Mouse (Mus musculus): ENCODE measurements around the gene Triobp. TPM values are rescaled to one million over a fixed set of nuclear protein-coding genes. Genes with fewer than 3 reads are reported as not detected.
A peak's percentile ranks its signal among the peaks of the same experiment; 100 is the strongest.

The Triobp gene
- polyA plus RNA-seq, 1 experiment from 2014 or later = 33.0 TPM

GRCm38 (mm10) chr15:78936403-78936802, 11.1 kb upstream of the Triobp start:
- no peak for TF ChIP-seq CTCF (IDR thresholded peaks at IDR 0.05; ENCODE audit: low read depth)
- H3K4me2 ChIP-seq (ENCODE audit: low read length) = no peak overlapping the region
- ATAC-seq (replicated peaks; ENCODE audit: low FRiP score, low read depth) (no peak), DNase-seq (ENCODE audit: low spot score) (no peak)
- H3K9me3 ChIP-seq (replicated peaks; ENCODE audit: low read length) = no peaks in the 10 kb centered on the region
- H3K4me1 ChIP-seq (replicated peaks; ENCODE audit: insufficient read depth, low read length) = 0 out of 2 replicates have a peak, but pooled peaks cover 6% of the 10 kb centered on the region
- H3K9ac ChIP-seq (ENCODE audit: low read depth, low read length) = no peak overlapping the region
- H3K27ac ChIP-seq = no peak overlapping the region
- no peak overlapping the region for H3K4me3 ChIP-seq (replicated peaks; ENCODE audit: low read depth, low read length)
- H3K27me3 ChIP-seq (ENCODE audit: insufficient read depth, low read length) = no peaks in the 10 kb centered on the region
- 91% methylated on average over 12 of the region's 12 CpGs for WGBS
- H3K36me3 ChIP-seq (ENCODE audit: insufficient read depth, low read length) = peaks cover 35% of the 10 kb centered on the region

- Histone ChIP-seq H3K36me3 (ENCODE audit: insufficient read depth, low read length) (peaks cover 36% of the 10 kb centered on the region), H3K4me2 (ENCODE audit: low read length) (no peak overlapping the region), H3K4me1 (replicated peaks; ENCODE audit: insufficient read depth, low read length) (0 out of 2 replicates have a peak, but pooled peaks cover 6% of the 10 kb centered on the region), H3K27ac (no peak overlapping the region), H3K27me3 (ENCODE audit: insufficient read depth, low read length) (no peaks in the 10 kb centered on the region), H3K9ac (ENCODE audit: low read depth, low read length) (no peak overlapping the region), H3K9me3 (replicated peaks; ENCODE audit: low read length) (no peaks in the 10 kb centered on the region), H3K4me3 (replicated peaks; ENCODE audit: low read depth, low read length) (no peak overlapping the region)
- ATAC-seq (replicated peaks; ENCODE audit: low FRiP score, low read depth) (no peak), DNase-seq (ENCODE audit: low spot score) (no peak)
- 89% methylated on average over 10 of the region's 10 CpGs for WGBS
- TF ChIP-seq CTCF (IDR thresholded peaks at IDR 0.05; ENCODE audit: low read depth) = no peak
These were observed 10.2 kb upstream of the Triobp start for GRCm38 (mm10) chr15:78937311-78937710.

- Histone ChIP-seq H3K27ac (no peak overlapping the region), H3K36me3 (ENCODE audit: insufficient read depth, low read length) (peaks cover 36% of the 10 kb centered on the region), H3K4me3 (replicated peaks; ENCODE audit: low read depth, low read length) (no peak overlapping the region), H3K27me3 (ENCODE audit: insufficient read depth, low read length) (no peaks in the 10 kb centered on the region), H3K9me3 (replicated peaks; ENCODE audit: low read length) (no peaks in the 10 kb centered on the region), H3K4me2 (ENCODE audit: low read length) (no peak overlapping the region), H3K4me1 (replicated peaks; ENCODE audit: insufficient read depth, low read length) (0 out of 2 replicates have a peak, but pooled peaks cover 10% of the 10 kb centered on the region), H3K9ac (ENCODE audit: low read depth, low read length) (no peak overlapping the region)
- WGBS = 95% methylated on average over 2 of the region's 2 CpGs
- DNase-seq (ENCODE audit: low spot score) = no peak
- TF ChIP-seq CTCF (IDR thresholded peaks at IDR 0.05; ENCODE audit: low read depth) = no peak
- no peak for ATAC-seq (replicated peaks; ENCODE audit: low FRiP score, low read depth)
These were observed 9.6 kb upstream of the Triobp start for GRCm38 (mm10) chr15:78937963-78938362.

GRCm38 (mm10) chr15:78940325-78940724, 7.2 kb upstream of the Triobp start:
- no peak for TF ChIP-seq CTCF (IDR thresholded peaks at IDR 0.05; ENCODE audit: low read depth)
- no peak overlapping the region for H3K9ac ChIP-seq (ENCODE audit: low read depth, low read length)
- no peaks in the 10 kb centered on the region for H3K27me3 ChIP-seq (ENCODE audit: insufficient read depth, low read length)
- ATAC-seq (replicated peaks; ENCODE audit: low FRiP score, low read depth) = no peak
- H3K4me2 ChIP-seq (ENCODE audit: low read length) = no peak overlapping the region
- no peak overlapping the region for H3K27ac ChIP-seq
- H3K4me3 ChIP-seq (replicated peaks; ENCODE audit: low read depth, low read length) = no peak overlapping the region
- WGBS = 91% methylated on average over 13 of the region's 13 CpGs
- H3K4me1 ChIP-seq (replicated peaks; ENCODE audit: insufficient read depth, low read length) = 0 out of 2 replicates have a peak, but pooled peaks cover 9% of the 10 kb centered on the region
- H3K36me3 ChIP-seq (ENCODE audit: insufficient read depth, low read length) = peaks cover 36% of the 10 kb centered on the region
- DNase-seq (ENCODE audit: low spot score) = no peak
- no peaks in the 10 kb centered on the region for H3K9me3 ChIP-seq (replicated peaks; ENCODE audit: low read length)

- TF ChIP-seq CTCF (IDR thresholded peaks at IDR 0.05; ENCODE audit: low read depth) = peak; percentile 86
- Histone ChIP-seq H3K27me3 (ENCODE audit: insufficient read depth, low read length) (no peaks in the 10 kb centered on the region), H3K4me1 (replicated peaks; ENCODE audit: insufficient read depth, low read length) (0 out of 2 replicates have a peak, but pooled peaks cover 4% of the 10 kb centered on the region), H3K4me2 (ENCODE audit: low read length) (peak overlapping the region; percentile 63), H3K9me3 (replicated peaks; ENCODE audit: low read length) (no peaks in the 10 kb centered on the region), H3K9ac (ENCODE audit: low read depth, low read length) (peak overlapping the region; percentile 45; the same call in 1 of the 2 replicates), H3K36me3 (ENCODE audit: insufficient read depth, low read length) (peaks cover 31% of the 10 kb centered on the region), H3K4me3 (replicated peaks; ENCODE audit: low read depth, low read length) (peak overlapping the region; percentile 19; the same call in 1 of the 2 replicates), H3K27ac (no peak overlapping the region)
- peak; percentile 68 for ATAC-seq (replicated peaks; ENCODE audit: low FRiP score, low read depth)
- DNase-seq (ENCODE audit: low spot score) = peak; percentile 92
- under 1% methylated on average over 9 of the region's 9 CpGs for WGBS
These were observed 4.9 kb upstream of the Triobp start for GRCm38 (mm10) chr15:78942663-78943062.

- 0 out of 2 replicates have a peak, but pooled peaks cover 3% of the 10 kb centered on the region for H3K36me3 ChIP-seq (ENCODE audit: insufficient read depth, low read length)
- WGBS = 72% methylated on average over 7 of the region's 7 CpGs
- DNase-seq (ENCODE audit: low spot score) = peak; percentile 8
These were observed 1.3 kb upstream of the Triobp start for GRCm38 (mm10) chr15:78946232-78946631.

More at GRCm38 (mm10) chr15:78946232-78946631, 1.3 kb upstream of the Triobp start:
- H3K9me3 ChIP-seq (replicated peaks; ENCODE audit: low read length) = no peaks in the 10 kb centered on the region
- TF ChIP-seq CTCF (IDR thresholded peaks at IDR 0.05; ENCODE audit: low read depth) = no peak
- no peak overlapping the region for H3K4me3 ChIP-seq (replicated peaks; ENCODE audit: low read depth, low read length)
- no peak overlapping the region for H3K9ac ChIP-seq (ENCODE audit: low read depth, low read length)
- H3K4me2 ChIP-seq (ENCODE audit: low read length) = no peak overlapping the region
- H3K27ac ChIP-seq = no peak overlapping the region
- H3K4me1 ChIP-seq (replicated peaks; ENCODE audit: insufficient read depth, low read length) = peaks cover 11% of the 10 kb centered on the region; the same call in 1 of the 2 replicates
- no peaks in the 10 kb centered on the region for H3K27me3 ChIP-seq (ENCODE audit: insufficient read depth, low read length)
- ATAC-seq (replicated peaks; ENCODE audit: low FRiP score, low read depth) = no peak

Data from kidney, postnatal 0 days (tissue).